Mouse (Mus musculus) lung, postnatal 4 days (tissue): ENCODE results near the gene Il4ra.

Experiments used
- DNase-seq, 2 experiments: peaks; one replicate each; pipeline ENCODE4 v3.0.0; 2021

The Il4ra gene

GRCm38 (mm10) chr7:125550881-125551381 is 989 bp upstream of the Il4ra start:
- DNase-seq, result peak; percentile 64 to 83

GRCm38 (mm10) chr7:125552851-125553555 is 1.1 kb downstream of the Il4ra start:
- DNase-seq, result no peak

GRCm38 (mm10) chr7:125553653-125554428 is 1.9 kb downstream of the Il4ra start:
- DNase-seq, result no peak

GRCm38 (mm10) chr7:125554456-125555114 is 2.7 kb downstream of the Il4ra start:
- DNase-seq, result no peak

GRCm38 (mm10) chr7:125555351-125555872 is 3.5 kb downstream of the Il4ra start:
- DNase-seq, result peak in 1 of 2 experiments; percentile 64

- DNase-seq, result no peak
Observed at GRCm38 (mm10) chr7:125556096-125556495, 4.2 kb downstream of the Il4ra start.

- peak in 1 of 2 experiments; percentile 73 for DNase-seq
Observed at GRCm38 (mm10) chr7:125556865-125557264, 4.9 kb downstream of the Il4ra start.

- DNase-seq, result no peak
Observed at GRCm38 (mm10) chr7:125558401-125558945, 6.6 kb downstream of the Il4ra start.

- no peak for DNase-seq
Observed at GRCm38 (mm10) chr7:125558997-125559396, 7.1 kb downstream of the Il4ra start.

- DNase-seq, result peak in 1 of 2 experiments; percentile 5
Observed at GRCm38 (mm10) chr7:125559537-125559936, 7.6 kb downstream of the Il4ra start.

GRCm38 (mm10) chr7:125560146-125560785 is 8.3 kb downstream of the Il4ra start:
- DNase-seq, result peak; percentile 74 to 87

GRCm38 (mm10) chr7:125561085-125561690 is 9.3 kb downstream of the Il4ra start:
- peak; percentile 91 to 95 for DNase-seq

- no peak for DNase-seq
Observed at GRCm38 (mm10) chr7:125562413-125562812, 10.5 kb downstream of the Il4ra start.

- DNase-seq, result no peak
Observed at GRCm38 (mm10) chr7:125563093-125563492, 11.2 kb downstream of the Il4ra start.

GRCm38 (mm10) chr7:125564316-125565024 is 12.6 kb downstream of the Il4ra start:
- no peak for DNase-seq

- DNase-seq, result peak in 1 of 2 experiments; percentile 6
Observed at GRCm38 (mm10) chr7:125565516-125566285, 13.8 kb downstream of the Il4ra start.

- peak; percentile 34 to 76 for DNase-seq
Observed at GRCm38 (mm10) chr7:125566420-125566819, 14.5 kb downstream of the Il4ra start.

- DNase-seq, result no peak
Observed at GRCm38 (mm10) chr7:125568888-125569287, 17.0 kb downstream of the Il4ra start.

- peak in 1 of 2 experiments; percentile 9 for DNase-seq
Observed at GRCm38 (mm10) chr7:125571891-125572290, 20.0 kb downstream of the Il4ra start.

GRCm38 (mm10) chr7:125572737-125573136 is 20.8 kb downstream of the Il4ra start:
- DNase-seq, result peak in 1 of 2 experiments; percentile 64
